Mouse (Mus musculus): ENCODE measurements around the gene Gm20388.

DNA sequence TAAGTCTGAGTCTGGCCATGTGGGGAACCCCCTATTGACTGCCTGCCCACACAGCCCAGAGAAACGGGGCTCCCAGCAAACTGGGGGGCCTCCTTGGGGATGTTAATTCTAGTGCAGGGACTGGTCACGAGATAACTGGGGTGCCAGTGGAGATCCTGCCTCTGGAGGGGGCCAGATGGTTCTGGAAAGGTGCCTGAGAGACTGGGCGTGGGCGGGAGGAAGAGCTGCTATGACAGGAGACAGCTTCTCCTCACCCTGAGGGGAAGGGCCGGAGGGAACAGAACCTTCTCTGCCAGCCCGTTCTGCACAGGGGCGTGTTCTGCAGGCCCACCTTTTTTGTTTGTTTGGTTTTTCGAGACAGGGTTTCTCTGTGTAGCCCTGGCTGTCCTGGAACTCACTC is 2955.6 kb downstream of the Gm20388 start:
- TF ChIP-seq CTCF (IDR thresholded peaks at IDR 0.05; ENCODE audit: low read depth, low read length) (no peak), TAL1 (conservative IDR thresholded peaks at IDR 0.05; ENCODE audit: low read depth, low read length) (no peak), POLR2AphosphoS5 (IDR thresholded peaks at IDR 0.05; ENCODE audit: insufficient replicate concordance, low read depth, low read length) (no peak), GATA1 (IDR thresholded peaks at IDR 0.05; ENCODE audit: borderline replicate concordance, low read length) (no peak)

Measured in G1E (cell line).